Mouse (Mus musculus): ENCODE measurements around the gene Spty2d1. TPM values are rescaled to one million over a fixed set of nuclear protein-coding genes. Genes with fewer than 3 reads are reported as not detected.
"Not testable (repeated sequence)": the region's sequence is repeated elsewhere in the genome, so short reads cannot be mapped to it uniquely, and the experiment has no call there.

Gene Spty2d1
- polyA plus RNA-seq, 1 experiment from 2014 or later: 23.8 TPM

- H3K4me1 ChIP-seq (ENCODE audit: insufficient read depth): peaks cover 19% of the 10 kb centered on the region
- H3K9ac ChIP-seq: no peak overlapping the region
- 0 out of 2 replicates have a peak overlapping the region, but pooled peaks have one; percentile 15 for H3K4me2 ChIP-seq
- WGBS: 28% methylated on average over 3 of the region's 3 CpGs
- peak overlapping the region; percentile 36 for H3K27ac ChIP-seq (ENCODE audit: low read depth)
- no peaks in the 10 kb centered on the region for H3K9me3 ChIP-seq (ENCODE audit: low read depth, low read length)
- ATAC-seq (ENCODE audit: insufficient read depth) (peak; percentile 96), DNase-seq (peak; percentile 84)
- TF ChIP-seq CTCF (IDR thresholded peaks at IDR 0.05; ENCODE audit: low read depth): no peak
- H3K36me3 ChIP-seq (ENCODE audit: insufficient read depth): peaks cover 40% of the 10 kb centered on the region
- H3K27me3 ChIP-seq (ENCODE audit: insufficient read depth, low read length): no peaks in the 10 kb centered on the region
- no peak overlapping the region for H3K4me3 ChIP-seq (ENCODE audit: low read depth, low read length)
Observed at GRCm38 (mm10) chr7:47000644-47000983, 7.6 kb downstream of the Spty2d1 start.

- no peak for TF ChIP-seq CTCF (IDR thresholded peaks at IDR 0.05; ENCODE audit: low read depth)
- no peak overlapping the region for H3K4me3 ChIP-seq (ENCODE audit: low read depth, low read length)
- no peak overlapping the region for H3K4me2 ChIP-seq
- H3K36me3 ChIP-seq (ENCODE audit: insufficient read depth): peaks cover 45% of the 10 kb centered on the region
- no peaks in the 10 kb centered on the region for H3K9me3 ChIP-seq (ENCODE audit: low read depth, low read length)
- no peak for DNase-seq
- WGBS: 67% methylated on average over 8 of the region's 8 CpGs
- no peak overlapping the region; the same call in 1 of the 2 replicates for H3K9ac ChIP-seq
- H3K27me3 ChIP-seq (ENCODE audit: insufficient read depth, low read length): no peaks in the 10 kb centered on the region
- peaks cover 19% of the 10 kb centered on the region for H3K4me1 ChIP-seq (ENCODE audit: insufficient read depth)
- ATAC-seq (ENCODE audit: insufficient read depth): no peak
- peak overlapping the region; percentile 60 for H3K27ac ChIP-seq (ENCODE audit: low read depth)
Observed at GRCm38 (mm10) chr7:46999983-47000643, 8.1 kb downstream of the Spty2d1 start.

GRCm38 (mm10) chr7:46998942-46999341 is 9.3 kb downstream of the Spty2d1 start:
- 90% methylated on average over 2 of the region's 2 CpGs for WGBS
- Histone ChIP-seq H3K9me3 (ENCODE audit: low read depth, low read length) (no peaks in the 10 kb centered on the region), H3K36me3 (ENCODE audit: insufficient read depth) (peaks cover 57% of the 10 kb centered on the region), H3K4me3 (ENCODE audit: low read depth, low read length) (no peak overlapping the region), H3K27ac (ENCODE audit: low read depth) (no peak overlapping the region), H3K4me1 (ENCODE audit: insufficient read depth) (peaks cover 19% of the 10 kb centered on the region), H3K9ac (no peak overlapping the region), H3K4me2 (no peak overlapping the region), H3K27me3 (ENCODE audit: insufficient read depth, low read length) (no peaks in the 10 kb centered on the region)
- DNase-seq (no peak), ATAC-seq (ENCODE audit: insufficient read depth) (no peak)
- no peak for TF ChIP-seq CTCF (IDR thresholded peaks at IDR 0.05; ENCODE audit: low read depth)

DNA sequence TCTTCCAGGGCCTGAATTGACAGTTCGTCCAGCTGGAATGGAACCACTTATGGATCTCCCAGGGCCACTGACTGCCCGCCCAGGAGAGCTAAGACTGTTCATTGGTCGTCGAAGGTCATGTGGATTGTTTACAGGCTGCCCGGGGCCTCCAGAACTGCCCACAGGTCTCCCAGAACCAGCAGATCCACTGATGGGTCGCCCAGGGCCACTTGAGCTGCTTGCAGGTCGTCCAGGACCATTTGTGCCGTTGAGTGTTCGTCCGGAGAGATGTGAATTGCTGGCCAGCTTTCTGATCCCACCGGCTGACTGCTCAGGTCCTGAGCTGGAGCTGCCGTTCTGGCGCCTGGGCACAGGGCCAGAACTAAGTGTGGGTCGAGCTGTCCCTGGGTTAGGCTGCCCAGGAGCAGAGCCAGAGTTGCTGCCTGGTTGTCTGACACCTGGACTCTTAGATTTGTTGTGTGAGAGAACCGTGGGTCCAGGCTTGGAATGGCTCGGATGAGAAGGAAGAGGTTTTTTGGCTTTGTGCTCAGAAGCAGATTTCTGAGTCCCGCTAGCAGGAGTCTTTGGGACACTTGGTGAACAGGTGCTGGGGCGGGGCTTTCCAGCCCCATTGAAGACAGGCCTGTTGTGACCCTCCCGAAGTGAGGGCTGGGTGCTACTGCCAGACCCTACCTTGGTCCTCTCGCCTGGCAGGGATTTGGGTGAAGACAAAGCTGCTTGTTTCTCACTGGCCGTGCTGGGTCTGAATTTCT is 10.4 kb downstream of the Spty2d1 start:
- DNase-seq (no peak), ATAC-seq (ENCODE audit: insufficient read depth) (no peak)
- Histone ChIP-seq H3K36me3 (ENCODE audit: insufficient read depth) (peaks cover 68% of the 10 kb centered on the region), H3K27ac (ENCODE audit: low read depth) (no peak overlapping the region), H3K27me3 (ENCODE audit: insufficient read depth, low read length) (no peaks in the 10 kb centered on the region), H3K4me1 (ENCODE audit: insufficient read depth) (peaks cover 19% of the 10 kb centered on the region), H3K4me2 (no peak overlapping the region), H3K9me3 (ENCODE audit: low read depth, low read length) (no peaks in the 10 kb centered on the region), H3K4me3 (ENCODE audit: low read depth, low read length) (no peak overlapping the region), H3K9ac (no peak overlapping the region)
- no peak for TF ChIP-seq CTCF (IDR thresholded peaks at IDR 0.05; ENCODE audit: low read depth)
- WGBS: 73% methylated on average over 21 of the region's 21 CpGs

DNA sequence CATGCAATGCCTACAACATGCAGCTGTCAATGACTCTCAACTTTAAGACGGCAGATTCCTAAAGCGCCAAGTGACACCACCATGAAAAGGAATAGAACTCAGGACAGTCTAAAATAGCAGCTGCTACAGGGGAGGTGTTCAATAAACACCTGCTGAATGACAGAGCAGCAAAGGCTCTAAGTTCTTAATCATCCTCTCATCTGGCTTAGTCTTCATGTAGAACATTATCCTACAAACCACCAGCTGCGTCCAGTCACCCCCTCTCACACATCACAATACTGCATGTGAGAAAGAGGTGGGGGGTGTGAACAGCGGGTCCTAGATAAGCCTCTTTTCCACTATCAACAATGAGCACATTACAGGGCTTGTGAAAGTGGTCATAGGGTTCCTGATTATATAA is 11.2 kb downstream of the Spty2d1 start:
- no peak for ATAC-seq (ENCODE audit: insufficient read depth)
- H3K9me3 ChIP-seq (ENCODE audit: low read depth, low read length): no peaks in the 10 kb centered on the region
- peaks cover 72% of the 10 kb centered on the region for H3K36me3 ChIP-seq (ENCODE audit: insufficient read depth)
- 84% methylated on average over 4 of the region's 4 CpGs for WGBS
- no peak overlapping the region for H3K27ac ChIP-seq (ENCODE audit: low read depth)
- no peak for DNase-seq
- H3K9ac ChIP-seq: no peak overlapping the region
- H3K27me3 ChIP-seq (ENCODE audit: insufficient read depth, low read length): no peaks in the 10 kb centered on the region
- H3K4me2 ChIP-seq: no peak overlapping the region
- no peak overlapping the region for H3K4me3 ChIP-seq (ENCODE audit: low read depth, low read length)
- peaks cover 19% of the 10 kb centered on the region for H3K4me1 ChIP-seq (ENCODE audit: insufficient read depth)
- no peak for TF ChIP-seq CTCF (IDR thresholded peaks at IDR 0.05; ENCODE audit: low read depth)

- 92% methylated on average over 3 of the region's 3 CpGs for WGBS
- peaks cover 9% of the 10 kb centered on the region; the same call in 1 of the 2 replicates for H3K4me1 ChIP-seq (ENCODE audit: insufficient read depth)
- no peak overlapping the region for H3K9ac ChIP-seq
- DNase-seq: no peak
- no peaks in the 10 kb centered on the region for H3K27me3 ChIP-seq (ENCODE audit: insufficient read depth, low read length)
- no peaks in the 10 kb centered on the region for H3K9me3 ChIP-seq (ENCODE audit: low read depth, low read length)
- no peak for ATAC-seq (ENCODE audit: insufficient read depth)
- no peak overlapping the region for H3K27ac ChIP-seq (ENCODE audit: low read depth)
- H3K4me2 ChIP-seq: no peak overlapping the region
- peaks cover 85% of the 10 kb centered on the region for H3K36me3 ChIP-seq (ENCODE audit: insufficient read depth)
- no peak for TF ChIP-seq CTCF (IDR thresholded peaks at IDR 0.05; ENCODE audit: low read depth)
- H3K4me3 ChIP-seq (ENCODE audit: low read depth, low read length): no peak overlapping the region
Observed at GRCm38 (mm10) chr7:46995558-46995957, 12.7 kb downstream of the Spty2d1 start.

GRCm38 (mm10) chr7:46993079-46993478 is 15.1 kb downstream of the Spty2d1 start:
- Histone ChIP-seq H3K4me2 (no peak overlapping the region), H3K9ac (no peak overlapping the region), H3K36me3 (ENCODE audit: insufficient read depth) (peaks cover 70% of the 10 kb centered on the region), H3K4me3 (ENCODE audit: low read depth, low read length) (no peak overlapping the region), H3K27me3 (ENCODE audit: insufficient read depth, low read length) (no peaks in the 10 kb centered on the region), H3K4me1 (ENCODE audit: insufficient read depth) (no peaks in the 10 kb centered on the region), H3K9me3 (ENCODE audit: low read depth, low read length) (no peaks in the 10 kb centered on the region), H3K27ac (ENCODE audit: low read depth) (no peak overlapping the region)
- ATAC-seq (ENCODE audit: insufficient read depth): no peak
- no peak for DNase-seq
- 87% methylated on average over 8 of the region's 8 CpGs for WGBS
- no peak for TF ChIP-seq CTCF (IDR thresholded peaks at IDR 0.05; ENCODE audit: low read depth)

GRCm38 (mm10) chr7:46989387-46989786 is 18.8 kb downstream of the Spty2d1 start:
- not testable (repeated sequence) for H3K27me3 ChIP-seq (ENCODE audit: insufficient read depth, low read length); DNase-seq; H3K9ac ChIP-seq; H3K4me3 ChIP-seq (ENCODE audit: low read depth, low read length); H3K9me3 ChIP-seq (ENCODE audit: low read depth, low read length); H3K4me2 ChIP-seq; ATAC-seq (ENCODE audit: insufficient read depth); H3K27ac ChIP-seq (ENCODE audit: low read depth)
- Histone ChIP-seq H3K4me1 (ENCODE audit: insufficient read depth) (peaks cover 13% of the 10 kb centered on the region; the same call in 1 of the 2 replicates), H3K36me3 (ENCODE audit: insufficient read depth) (peaks cover 36% of the 10 kb centered on the region)
- 64% methylated on average over 4 of the region's 4 CpGs for WGBS

All from lung, embryonic 14.5 days (tissue).